Mouse (Mus musculus): ENCODE data around the gene Hspa4. TPM values are rescaled to one million over a fixed set of nuclear protein-coding genes. Genes with fewer than 3 reads are reported as not detected.

Hspa4 gene
- total RNA-seq, 2 experiments from 2014 or later = 120 to 507 TPM

DNA sequence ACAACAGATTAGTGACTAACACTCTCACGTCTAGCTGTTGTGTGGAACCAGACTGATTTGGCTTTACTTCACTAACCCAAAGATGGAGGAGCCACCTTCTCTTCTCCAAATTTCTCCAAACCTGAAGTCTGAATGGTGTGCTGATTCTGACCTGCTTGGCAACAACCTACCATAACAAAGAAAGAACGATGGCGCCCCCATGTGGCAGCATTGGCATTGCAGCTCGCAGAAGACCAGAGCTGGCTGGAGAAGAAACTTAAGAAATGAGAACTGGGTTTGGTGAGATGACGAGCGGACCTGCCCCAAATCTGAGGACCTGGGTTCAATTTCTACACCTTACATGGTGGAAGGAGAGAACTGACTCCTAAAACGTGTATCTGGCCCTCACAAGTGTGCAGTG lies 45.3 kb downstream of the Hspa4 start:
- peak; percentile 66 for ATAC-seq (replicated peaks; ENCODE audit: poor library complexity, severe bottlenecking)

DNA sequence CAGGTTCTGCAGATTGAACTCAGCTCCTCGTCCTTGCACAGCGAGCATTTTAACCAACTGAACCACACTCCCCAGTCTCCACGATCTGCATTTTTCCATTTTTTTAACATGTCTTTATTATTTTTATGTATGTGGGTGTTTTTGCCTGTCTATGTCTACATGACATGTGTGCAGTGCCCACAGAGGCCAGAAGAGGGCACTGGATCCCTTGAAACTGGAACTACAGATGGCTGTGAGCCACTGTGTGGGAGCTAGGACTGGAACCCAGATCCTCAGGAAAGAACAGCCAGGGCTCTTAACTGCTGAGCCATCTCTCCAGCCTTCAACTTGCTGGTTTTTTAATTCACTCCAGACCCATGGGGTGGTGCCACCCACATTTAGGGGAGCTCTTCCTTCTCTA lies 45.8 kb downstream of the Hspa4 start:
- no peak for ATAC-seq (replicated peaks; ENCODE audit: poor library complexity, severe bottlenecking)

DNA sequence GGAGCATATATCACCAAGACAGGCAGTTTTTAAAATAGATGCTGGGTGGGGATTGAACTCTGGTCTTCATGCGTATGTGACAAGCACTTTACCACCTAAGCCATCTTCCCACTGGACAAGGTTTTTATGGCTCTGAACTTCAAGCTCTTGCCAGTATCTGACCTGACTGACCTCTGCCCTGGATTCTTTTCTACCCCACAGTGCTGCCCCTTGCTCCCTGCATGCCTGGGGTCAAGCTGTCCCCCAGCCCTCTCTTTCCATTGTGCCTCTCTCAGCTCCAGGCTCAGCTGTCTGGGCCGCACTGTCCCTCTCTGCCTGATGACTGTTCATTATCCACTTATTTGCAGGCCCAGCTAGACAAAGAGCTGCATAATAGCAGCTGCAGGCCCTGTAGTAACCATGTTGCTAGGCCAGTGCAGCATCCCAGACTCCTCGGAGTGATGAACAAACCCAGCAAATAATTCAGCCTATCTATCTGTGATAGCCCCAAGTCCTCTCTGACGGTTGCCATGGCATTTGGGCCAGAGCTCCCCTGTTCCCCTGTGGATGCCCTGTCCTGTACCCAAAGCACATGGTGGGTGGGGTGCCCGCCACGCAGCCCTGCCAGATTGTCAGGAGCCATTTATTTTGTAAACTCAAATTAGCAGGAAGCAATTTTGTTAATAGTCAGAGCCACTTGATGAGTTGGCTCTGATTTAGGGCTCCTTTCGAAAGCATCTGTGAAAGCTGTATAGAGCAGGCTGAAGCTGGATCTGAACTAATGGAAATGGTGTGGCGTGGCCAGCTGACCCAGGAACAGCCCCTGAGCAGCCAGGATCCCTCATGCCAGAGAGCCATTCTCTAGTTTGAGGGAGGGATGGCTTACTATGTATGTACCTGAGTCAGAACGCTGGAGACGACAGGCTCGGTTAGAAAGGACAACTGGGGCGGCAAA lies 47.8 kb downstream of the Hspa4 start:
- no peak for ATAC-seq (replicated peaks; ENCODE audit: poor library complexity, severe bottlenecking)

DNA sequence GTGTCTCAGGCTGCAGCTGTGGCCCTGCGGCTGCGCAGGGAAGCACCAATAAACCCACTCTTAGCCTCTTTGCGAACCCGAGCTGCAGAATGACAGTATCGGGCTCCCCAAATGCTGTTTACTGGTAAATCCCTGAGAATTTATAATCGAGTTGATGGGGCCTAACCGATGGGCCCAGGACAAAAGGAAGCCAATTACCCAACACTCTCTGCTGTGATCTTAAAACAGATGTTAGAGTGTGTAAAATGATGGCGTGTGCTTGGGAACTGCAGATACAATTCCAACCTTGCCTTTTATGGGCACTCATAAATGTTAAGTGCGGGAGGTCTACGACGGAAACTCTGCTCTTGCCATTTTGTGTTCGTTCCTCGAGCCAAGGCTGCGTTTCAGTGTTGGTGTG lies 49.5 kb downstream of the Hspa4 start:
- ATAC-seq (replicated peaks; ENCODE audit: poor library complexity, severe bottlenecking) = no peak

DNA sequence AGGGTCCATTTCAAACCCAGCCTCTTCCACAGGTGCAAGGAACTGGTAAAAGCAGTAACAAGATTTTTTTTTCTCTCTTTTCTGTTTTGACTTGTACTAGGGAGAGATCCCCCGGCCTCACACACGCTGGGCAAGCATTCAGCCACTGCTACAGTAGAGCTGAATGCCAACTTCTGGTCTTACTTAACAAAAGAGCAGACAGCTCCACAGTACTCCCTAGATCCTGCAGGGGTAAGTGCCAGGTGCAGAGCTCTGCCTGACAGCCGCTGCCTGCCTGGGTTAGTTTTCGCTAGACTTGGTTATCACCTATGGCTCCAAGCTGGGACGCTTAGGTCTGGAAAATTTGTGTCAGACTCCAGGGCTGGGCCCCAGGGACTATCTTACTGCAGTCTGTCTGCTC lies 50.6 kb downstream of the Hspa4 start:
- ATAC-seq (replicated peaks; ENCODE audit: poor library complexity, severe bottlenecking) = no peak

DNA sequence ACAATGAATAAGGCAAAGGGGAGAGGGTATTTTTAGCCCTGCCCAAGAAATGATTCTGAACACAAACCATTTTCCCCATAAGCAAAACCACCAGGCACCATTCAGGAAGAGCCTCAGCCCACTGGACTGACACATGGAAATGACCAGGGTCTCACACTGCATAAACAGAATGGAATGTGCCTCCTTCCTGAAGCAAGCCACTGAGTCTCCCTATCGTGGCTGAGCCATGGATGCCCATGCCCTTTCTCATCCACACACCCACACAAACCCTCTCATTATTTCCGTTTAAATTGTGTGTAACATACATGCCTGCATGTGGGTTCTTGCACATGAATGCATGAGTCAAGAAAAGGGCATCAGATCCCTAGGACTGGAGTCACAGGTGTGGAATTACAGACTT lies 54.7 kb downstream of the Hspa4 start:
- ATAC-seq (replicated peaks; ENCODE audit: poor library complexity, severe bottlenecking) = no peak

DNA sequence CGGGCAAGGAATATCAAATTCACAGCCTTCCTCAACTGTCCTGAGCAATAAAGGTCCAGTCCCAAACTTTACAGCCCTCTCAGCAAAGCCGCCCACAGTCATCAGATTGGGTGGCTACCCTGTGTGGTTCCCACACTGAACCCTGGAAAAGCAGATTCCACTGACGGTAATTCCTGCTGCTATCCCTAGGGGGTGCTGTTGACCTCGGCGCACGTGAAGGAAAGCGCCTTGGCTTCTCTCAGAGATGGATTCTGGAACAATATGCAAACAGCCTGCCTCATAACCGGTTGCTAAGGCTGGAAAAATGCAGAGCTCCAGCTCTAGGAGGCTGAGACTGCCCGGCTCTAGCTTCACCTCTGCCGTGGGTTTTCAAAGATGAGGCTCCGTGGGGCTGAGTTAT lies 57.1 kb downstream of the Hspa4 start:
- no peak for ATAC-seq (replicated peaks; ENCODE audit: poor library complexity, severe bottlenecking)

DNA sequence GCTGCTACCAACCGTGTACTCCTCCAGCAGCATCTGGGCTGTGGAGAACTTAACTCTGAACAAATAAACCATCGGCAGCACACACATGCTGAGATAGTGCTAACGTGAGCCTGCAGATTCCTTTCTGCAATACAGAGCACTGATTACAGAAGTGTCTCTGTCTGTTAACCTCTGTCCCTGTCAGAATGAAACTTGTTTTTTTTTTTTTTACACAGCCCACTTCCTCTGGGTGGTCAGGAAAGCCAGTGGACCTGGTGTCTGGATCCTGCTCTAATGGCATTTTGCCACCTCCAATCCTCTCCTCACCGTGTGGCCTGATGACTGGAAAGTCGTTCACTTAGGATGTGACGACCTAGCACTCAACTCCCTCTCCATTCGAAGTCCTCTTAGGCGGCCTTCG lies 66.7 kb downstream of the Hspa4 start:
- peak; percentile 68 for ATAC-seq (replicated peaks; ENCODE audit: poor library complexity, severe bottlenecking)

DNA sequence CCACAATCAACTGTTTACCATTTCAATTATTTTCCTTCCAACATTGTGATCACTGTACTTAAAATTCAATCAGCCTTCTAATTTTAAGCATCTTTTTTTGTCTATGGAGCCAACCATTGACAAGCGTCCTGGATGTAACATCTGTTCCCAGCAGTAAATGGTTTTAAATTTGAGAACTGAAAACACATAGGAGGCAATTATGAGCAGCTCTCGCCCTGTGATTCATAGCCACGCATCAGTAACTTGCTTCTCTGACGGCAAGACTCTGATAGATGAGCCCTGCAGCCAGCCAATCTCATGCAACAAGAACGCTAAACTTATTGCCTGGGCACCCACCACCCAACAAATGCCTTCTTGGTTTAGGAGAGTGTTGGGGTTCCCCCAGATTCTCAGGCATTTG lies 68.4 kb downstream of the Hspa4 start:
- no peak for ATAC-seq (replicated peaks; ENCODE audit: poor library complexity, severe bottlenecking)

DNA sequence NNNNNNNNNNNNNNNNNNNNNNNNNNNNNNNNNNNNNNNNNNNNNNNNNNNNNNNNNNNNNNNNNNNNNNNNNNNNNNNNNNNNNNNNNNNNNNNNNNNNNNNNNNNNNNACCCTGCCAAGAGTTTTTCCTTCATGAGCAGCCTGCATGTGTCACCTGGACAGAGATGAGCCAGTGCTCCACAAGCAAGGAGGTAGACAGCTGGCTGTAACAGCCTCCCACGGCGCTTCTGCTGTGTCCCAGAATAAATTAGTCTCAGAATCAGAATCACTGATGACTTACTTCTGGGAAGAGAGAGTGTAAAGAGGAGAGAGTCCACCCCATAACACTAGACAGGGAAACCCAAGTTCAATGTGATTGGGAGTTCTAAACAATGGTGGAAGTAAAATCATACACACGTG lies 71.2 kb downstream of the Hspa4 start:
- no peak for ATAC-seq (replicated peaks; ENCODE audit: poor library complexity, severe bottlenecking)

DNA sequence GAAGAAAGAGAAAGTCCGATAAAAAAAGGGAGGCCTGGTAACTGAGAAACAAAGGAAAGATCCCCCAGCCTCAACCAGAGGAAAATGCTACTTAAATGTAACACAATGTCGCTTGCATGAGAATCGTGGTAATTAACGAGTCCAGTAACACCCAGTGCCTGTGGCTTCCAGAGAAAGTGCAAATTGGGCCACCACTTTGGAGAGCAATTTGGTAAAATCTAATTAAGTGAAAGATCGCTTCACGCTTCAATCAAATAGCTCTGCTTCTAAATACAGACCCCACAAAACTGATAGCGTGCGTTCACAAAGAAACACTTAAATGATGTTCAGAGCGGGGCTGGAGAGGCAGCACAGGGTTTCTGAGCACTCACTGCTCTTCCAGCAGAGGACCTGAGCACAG lies 89.4 kb downstream of the Hspa4 start:
- ATAC-seq (replicated peaks; ENCODE audit: poor library complexity, severe bottlenecking) = no peak

Other genes starting within 250 kb of the Hspa4 start
- 18.5 TPM in 2 replicates for gene Zcchc10, start 24.2 kb upstream of the Hspa4 start, total RNA-seq (2014; fragmentation: Nextera tagmentation)
- gene Zcchc10, start 24.2 kb upstream of the Hspa4 start, total RNA-seq (2017) = 7.4 and 10.3 TPM in 2 replicates
- gene Aff4, start 50.4 kb upstream of the Hspa4 start, total RNA-seq (2014; fragmentation: Nextera tagmentation) = 52.9 and 69.9 TPM in 2 replicates
- gene Aff4, start 50.4 kb upstream of the Hspa4 start, total RNA-seq (2017) = 42.4 and 95.9 TPM in 2 replicates
- not detected in 2 replicates for gene Leap2, start 122.7 kb upstream of the Hspa4 start, total RNA-seq (2014; fragmentation: Nextera tagmentation)
- not detected in 2 replicates for gene Leap2, start 122.7 kb upstream of the Hspa4 start, total RNA-seq (2017)
- 221 and 287 TPM in 2 replicates for gene Uqcrq, start 130.4 kb upstream of the Hspa4 start, total RNA-seq (2014; fragmentation: Nextera tagmentation)
- gene Uqcrq, start 130.4 kb upstream of the Hspa4 start, total RNA-seq (2017) = 66.7 and 91.9 TPM in 2 replicates
- 1.1 and 1.2 TPM in 2 replicates for gene Gdf9, start 130.6 kb upstream of the Hspa4 start, total RNA-seq (2014; fragmentation: Nextera tagmentation)
- gene Gdf9, start 130.6 kb upstream of the Hspa4 start, total RNA-seq (2017) = 0.39 and 0.57 TPM in 2 replicates
- gene Gm10447, start 156.7 kb upstream of the Hspa4 start, total RNA-seq (2014; fragmentation: Nextera tagmentation) = not detected in 2 replicates
- gene Gm10447, start 156.7 kb upstream of the Hspa4 start, total RNA-seq (2017) = not detected in 2 replicates
- 0.30 TPM in 1 of 2 replicates, not detected in the other for gene Shroom1, start 156.7 kb upstream of the Hspa4 start, total RNA-seq (2014; fragmentation: Nextera tagmentation)
- gene Shroom1, start 156.7 kb upstream of the Hspa4 start, total RNA-seq (2017) = not detected in 2 replicates
- not detected in 2 replicates for gene Gm9837, start 170.0 kb upstream of the Hspa4 start, total RNA-seq (2014; fragmentation: Nextera tagmentation)
- not detected in 2 replicates for gene Gm9837, start 170.0 kb upstream of the Hspa4 start, total RNA-seq (2017)
- not detected in 2 replicates for gene Gm9945, start 179.7 kb upstream of the Hspa4 start, total RNA-seq (2014; fragmentation: Nextera tagmentation)
- not detected in 2 replicates for gene Gm9945, start 179.7 kb upstream of the Hspa4 start, total RNA-seq (2017)
- gene Sowaha, start 179.8 kb upstream of the Hspa4 start, total RNA-seq (2014; fragmentation: Nextera tagmentation) = not detected in 2 replicates
- not detected in 2 replicates for gene Sowaha, start 179.8 kb upstream of the Hspa4 start, total RNA-seq (2017)
- 4.4 and 4.9 TPM in 2 replicates for gene Sept8, start 218.8 kb upstream of the Hspa4 start, total RNA-seq (2014; fragmentation: Nextera tagmentation)
- 4.4 and 5.7 TPM in 2 replicates for gene Sept8, start 218.8 kb upstream of the Hspa4 start, total RNA-seq (2017)